Mouse (Mus musculus) right cerebral cortex, adult 18-20 months (tissue): Measurements from ENCODE around the gene Narfl.

Experiments used
- DNase-seq: peaks from one replicate; pipeline ENCODE4 v3.0.0; 2022; ENCODE audit warnings: mixed read lengths

Narfl gene

DNA sequence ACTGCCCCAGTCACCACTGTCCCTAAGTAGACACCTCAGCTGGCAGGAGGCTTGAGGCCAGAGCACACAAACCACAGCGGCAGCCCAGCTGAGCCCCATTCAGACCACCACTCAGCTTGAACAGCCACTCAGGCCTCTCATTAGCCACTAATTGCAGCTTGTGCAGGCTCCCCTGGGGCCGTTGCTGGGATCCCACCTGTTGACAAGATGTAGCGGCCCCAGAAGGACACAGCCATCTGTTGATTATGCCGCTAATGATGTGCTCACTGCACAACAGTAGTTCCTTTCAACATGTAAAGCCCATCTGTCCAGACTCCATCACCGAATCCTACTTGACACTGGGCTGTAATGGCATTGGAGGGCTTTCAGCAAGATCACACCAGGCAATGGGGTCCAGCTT, 7.7 kb upstream of the Narfl start:
- no peak for DNase-seq

- DNase-seq, result no peak
Observed at GRCm38 (mm10) chr17:25769331-25769730, 4.2 kb upstream of the Narfl start.

DNA sequence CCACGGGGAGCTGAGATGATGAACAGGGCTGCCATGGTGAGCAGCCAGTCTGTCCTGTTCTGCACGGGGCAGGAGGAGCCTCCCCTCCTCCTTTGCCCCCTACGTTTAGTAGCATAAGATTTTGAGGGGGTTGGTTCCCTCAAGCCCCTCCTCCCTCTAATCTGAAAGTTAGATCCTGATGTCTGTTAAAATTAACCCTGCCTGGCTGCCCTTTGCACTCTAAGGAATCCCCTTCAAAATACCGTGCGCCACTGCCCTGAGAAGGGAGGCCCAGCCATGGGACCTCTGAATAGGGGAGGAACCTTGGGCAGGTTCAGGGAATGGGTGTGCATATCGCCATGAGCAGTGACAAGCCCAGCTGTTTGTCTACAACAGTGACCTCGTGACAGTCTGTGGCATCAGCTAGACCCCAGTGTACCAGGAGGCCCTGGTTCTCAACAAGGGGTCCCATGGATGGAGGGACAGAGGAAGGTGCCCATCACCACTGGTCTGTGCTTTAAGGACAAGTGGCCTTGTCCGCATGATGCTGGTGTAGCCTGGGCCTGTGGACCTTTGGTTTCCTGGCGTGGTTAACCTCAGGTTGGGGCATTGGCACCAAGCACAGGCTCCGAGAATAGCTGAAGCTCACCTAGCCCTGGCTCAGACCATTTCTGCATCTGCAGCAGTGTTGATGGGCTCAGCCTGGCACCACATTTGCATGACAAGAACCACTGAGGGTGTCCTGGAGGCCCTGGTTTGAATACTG, 1.9 kb downstream of the Narfl start:
- DNase-seq, result no peak

- no peak for DNase-seq
Observed at GRCm38 (mm10) chr17:25777948-25778347, 4.4 kb downstream of the Narfl start.

GRCm38 (mm10) chr17:25781339-25781738, 7.8 kb downstream of the Narfl start:
- no peak for DNase-seq

GRCm38 (mm10) chr17:25783086-25783485, 9.5 kb downstream of the Narfl start:
- no peak for DNase-seq

DNA sequence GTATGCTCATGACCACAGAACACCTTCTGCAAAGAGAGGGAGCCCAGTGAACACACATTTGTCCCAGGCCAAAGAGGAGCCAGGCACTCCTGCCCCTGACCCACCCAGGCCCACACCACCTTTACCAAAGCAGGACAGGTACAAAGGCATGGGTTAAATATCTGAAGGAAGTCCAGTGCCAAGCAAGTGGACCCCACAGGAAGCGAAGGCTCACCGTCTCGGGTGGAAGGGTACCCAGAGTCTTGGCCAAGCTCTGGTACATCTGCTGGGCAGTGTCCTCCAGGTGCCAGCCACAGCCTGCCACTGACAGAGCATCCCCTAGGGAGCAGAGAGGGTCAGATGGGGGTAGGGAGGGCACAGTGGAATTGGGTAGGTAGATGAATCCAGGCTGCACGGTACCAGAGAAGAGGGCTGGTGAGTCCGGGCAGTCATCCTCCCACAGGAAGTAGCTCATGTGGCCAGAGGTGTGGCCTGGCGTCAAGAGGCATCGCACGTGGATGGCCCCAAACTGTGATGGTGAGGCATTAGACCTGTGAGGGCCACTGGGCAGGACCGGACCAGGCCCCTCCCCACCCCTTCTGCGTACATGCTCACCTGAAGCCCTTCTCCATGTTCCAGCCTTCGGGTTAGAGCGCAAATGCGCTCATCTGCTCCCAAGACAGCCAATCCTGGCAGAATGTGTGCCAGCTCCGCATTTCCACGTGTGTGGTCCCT, 10.4 kb downstream of the Narfl start:
- DNase-seq, result no peak

DNA sequence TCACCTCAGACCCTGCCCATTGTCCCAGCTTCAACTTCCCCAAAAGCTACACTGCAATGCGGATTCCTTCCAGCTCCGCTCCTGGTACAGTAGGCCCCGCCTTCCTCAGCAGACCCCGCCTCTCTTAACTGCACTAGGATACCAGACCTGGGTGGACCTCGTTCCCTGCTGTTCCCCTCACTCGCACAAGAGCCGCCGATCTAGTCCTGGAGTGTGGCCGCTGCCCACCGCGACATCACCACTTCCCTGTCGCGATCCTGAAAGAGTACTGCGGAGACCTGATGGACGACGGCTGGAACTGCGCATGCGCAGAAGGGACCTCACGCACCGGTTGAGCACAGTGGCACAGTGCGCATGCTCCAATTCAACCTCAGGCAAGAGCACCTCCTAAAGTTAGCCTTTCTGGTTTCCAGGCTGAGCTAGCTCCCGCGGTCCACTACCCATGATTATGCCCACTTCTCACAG, 11.7 kb downstream of the Narfl start, which contains the start of gene Haghl:
Gene Haghl, minus strand, starts transcription at position 393 of the 465 bp plus-strand sequence.
- DNase-seq, result peak; percentile 96

GRCm38 (mm10) chr17:25786280-25786679, 12.7 kb downstream of the Narfl start, which contains the start of gene Ccdc78:
Gene Ccdc78 (plus strand): TSS chr17:25786580.
- no peak for DNase-seq

DNA sequence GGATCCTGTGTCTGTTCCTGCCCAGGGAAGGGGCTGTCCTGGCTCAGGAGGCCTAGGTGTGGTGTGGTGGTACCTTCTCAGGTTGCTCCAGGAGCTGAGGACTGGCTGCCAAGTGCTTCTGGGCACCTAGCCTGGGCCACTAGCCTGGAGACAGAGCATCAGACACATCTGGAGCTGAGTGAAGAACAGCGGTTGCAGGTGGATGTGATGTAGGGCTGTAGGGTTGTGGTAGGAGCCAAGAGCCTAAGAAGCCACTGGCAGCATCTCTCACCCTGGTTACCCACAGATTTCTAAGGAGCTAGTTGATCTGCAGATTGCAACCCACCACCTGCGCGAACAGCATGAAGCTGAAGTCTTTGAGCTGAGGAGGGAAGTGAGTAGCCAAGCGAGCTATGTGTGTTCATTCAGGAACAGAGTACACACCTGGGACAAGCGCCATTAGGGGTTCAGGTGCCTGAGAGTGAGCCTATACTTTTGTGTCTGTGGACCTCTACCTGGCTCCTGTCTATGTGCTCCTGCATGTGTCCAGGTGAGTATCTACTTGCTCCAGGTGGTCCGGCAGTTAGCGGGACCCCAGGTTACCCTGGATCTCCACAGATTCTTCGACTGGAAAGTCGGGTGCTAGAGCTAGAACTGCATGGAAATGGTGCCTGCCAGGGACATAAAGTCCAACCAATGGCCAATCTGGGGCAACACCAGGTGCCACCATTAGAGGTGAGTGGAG, 13.4 kb downstream of the Narfl start:
- no peak for DNase-seq

DNA sequence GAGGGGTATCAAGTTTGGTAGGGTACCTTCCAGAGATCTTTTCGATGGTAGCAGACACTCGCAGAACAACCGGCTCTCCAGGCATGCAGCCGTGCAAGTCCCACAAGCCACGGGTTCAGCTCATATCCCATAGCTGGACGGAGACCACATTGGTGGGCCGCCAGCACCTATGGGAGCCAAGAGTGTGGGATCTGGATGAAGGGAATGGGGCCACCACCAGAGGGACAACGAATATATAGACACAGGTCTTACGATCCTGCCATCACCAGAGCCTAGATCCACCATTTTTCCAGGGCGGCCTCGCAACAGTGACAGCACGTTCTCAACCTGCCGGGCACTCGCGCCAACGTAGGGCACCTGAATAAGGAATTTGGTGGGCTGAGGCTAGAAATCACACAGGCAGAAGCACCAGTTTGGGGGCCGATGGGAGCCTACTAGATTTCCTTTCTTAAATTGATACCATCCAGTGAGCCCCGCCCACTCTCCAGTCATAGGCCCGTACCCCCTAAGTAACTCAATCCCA, 17.8 kb downstream of the Narfl start:
- no peak for DNase-seq

DNA sequence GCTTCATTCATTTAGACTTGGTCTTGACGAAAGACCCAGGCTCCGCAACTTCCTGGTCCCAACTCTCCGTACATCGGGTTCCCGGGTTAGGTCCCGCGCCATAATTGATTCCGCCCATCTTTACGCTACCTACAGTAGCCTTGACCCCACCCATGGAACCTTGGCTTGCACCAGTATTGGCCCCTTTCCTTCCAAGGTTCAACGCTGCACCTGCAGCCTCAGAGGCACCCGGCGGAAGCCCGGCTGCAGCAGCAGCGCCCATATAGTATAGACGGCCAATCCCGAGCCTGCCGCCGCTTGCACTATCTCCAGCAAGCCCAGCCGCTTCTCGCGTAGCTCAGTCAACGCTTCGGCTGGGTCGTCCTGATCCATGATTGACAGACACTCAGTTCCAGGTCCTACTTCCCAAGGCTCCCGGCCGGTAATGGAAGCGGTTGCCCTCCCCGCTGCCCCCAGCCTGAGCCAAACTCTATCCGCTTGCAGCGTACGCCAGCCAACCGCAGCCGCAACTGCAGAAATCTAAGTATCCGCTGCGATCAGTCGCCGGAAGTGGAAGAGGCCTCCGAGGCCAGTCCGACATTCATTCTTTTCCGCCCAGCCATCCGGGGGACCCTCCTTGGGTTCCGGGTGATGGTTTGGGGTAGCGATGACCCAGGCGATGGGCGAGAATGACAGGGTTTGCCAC, 18.4 kb downstream of the Narfl start:
- peak; percentile 87 for DNase-seq

GRCm38 (mm10) chr17:25792615-25793014, 19.0 kb downstream of the Narfl start, which contains the start of gene Fam173a:
Gene Fam173a (minus strand): TSS chr17:25792901.
- peak; percentile 65 for DNase-seq

- no peak for DNase-seq
Observed at GRCm38 (mm10) chr17:25794197-25794596, 20.6 kb downstream of the Narfl start.

GRCm38 (mm10) chr17:25794998-25795397, 21.4 kb downstream of the Narfl start:
- DNase-seq, result no peak

DNA sequence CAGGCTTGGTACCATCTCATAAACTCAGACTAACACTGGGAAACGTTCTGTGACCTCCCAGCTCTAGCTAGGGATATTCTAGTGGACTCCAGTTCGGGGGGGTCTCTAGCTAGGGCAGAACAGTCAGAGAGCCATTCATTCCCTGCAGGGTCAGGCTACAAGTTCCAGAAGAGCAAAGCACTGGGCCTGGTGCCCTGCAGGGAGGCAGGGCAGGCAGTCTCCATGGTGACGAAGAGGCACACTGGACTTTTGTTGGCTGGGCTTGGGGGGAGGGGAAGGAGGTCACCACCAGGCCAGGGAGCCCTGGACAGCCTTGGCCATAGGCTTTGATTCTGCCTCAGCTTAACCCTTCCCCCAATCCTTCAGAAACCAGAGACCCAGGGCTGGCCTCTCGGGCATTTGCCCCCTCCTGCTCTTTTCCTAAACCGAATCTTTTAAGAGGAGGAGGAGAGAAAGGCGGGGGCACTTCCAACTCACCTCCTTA, 22.1 kb downstream of the Narfl start, which contains the start of gene AC134908.4:
Gene AC134908.4, minus strand, starts transcription at position 51 of the 484 bp plus-strand sequence.
- DNase-seq, result peak; percentile 77

GRCm38 (mm10) chr17:25796211-25796771, 22.7 kb downstream of the Narfl start:
- no peak for DNase-seq

GRCm38 (mm10) chr17:25796951-25797369, 23.4 kb downstream of the Narfl start, which contains the start of gene Metrn:
Gene Metrn (minus strand): TSS chr17:25797136.
- peak; percentile 78 for DNase-seq

- DNase-seq, result peak; percentile 67
Observed at GRCm38 (mm10) chr17:25801029-25801428, 27.5 kb downstream of the Narfl start.

DNA sequence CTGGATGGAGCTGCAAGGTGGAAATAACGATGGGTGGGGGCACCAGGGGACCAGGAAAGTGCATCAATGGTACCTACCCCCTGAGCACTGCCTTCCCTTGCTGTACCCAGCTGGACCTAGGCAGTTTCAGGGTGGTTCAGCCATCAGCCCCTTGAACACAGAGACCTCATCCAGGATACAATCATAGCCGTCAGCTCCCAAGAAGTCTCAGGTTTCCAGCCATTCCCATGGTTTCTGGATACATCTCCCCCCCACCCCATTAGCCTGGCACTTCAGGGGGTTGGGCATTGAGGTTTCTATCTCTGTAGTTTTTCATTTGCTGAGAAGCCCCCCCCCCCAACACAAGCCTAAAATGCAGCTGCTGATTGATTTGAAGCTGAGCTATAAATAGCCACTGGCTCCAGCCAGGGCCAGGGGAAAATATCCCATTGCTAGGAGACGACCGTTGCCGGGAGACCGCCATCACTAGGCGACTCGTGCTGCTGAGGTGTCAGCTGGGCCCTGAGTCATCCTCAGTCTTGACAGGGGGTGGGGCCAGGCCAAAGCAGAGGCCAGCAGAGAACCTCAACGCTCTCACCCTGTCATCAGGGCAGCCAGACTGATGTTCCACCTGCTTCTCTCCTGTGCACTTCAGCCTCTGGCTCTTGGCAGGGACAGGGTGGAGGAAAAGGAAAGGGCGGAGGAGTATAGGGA, 29.4 kb downstream of the Narfl start:
- peak; percentile 89 for DNase-seq

- DNase-seq, result no peak
Observed at GRCm38 (mm10) chr17:25806507-25806906, 32.9 kb downstream of the Narfl start.
